Mouse (Mus musculus): Measurements from ENCODE around the gene Klhdc3.

GRCm38 (mm10) chr17:46725731-46726645 lies 45.3 kb upstream of the Klhdc3 start:
- no peak for TF ChIP-seq POLR2A (IDR thresholded peaks at IDR 0.05; ENCODE audit: low read depth, low read length)
- no peak for TF ChIP-seq CTCF (IDR thresholded peaks at IDR 0.05; ENCODE audit: borderline replicate concordance, insufficient read depth, low read length)
